Mouse (Mus musculus) right cerebral cortex, postnatal 14 days (tissue): Measurements from ENCODE around the gene Gm1113.

Experiments
- DNase-seq: peaks from one replicate; pipeline ENCODE4 v3.0.0; 2022

The Gm1113 gene

GRCm38 (mm10) chr9:35475394-35475793 lies 42.7 kb downstream of the Gm1113 start:
- DNase-seq: no peak

- no peak for DNase-seq
Observed at GRCm38 (mm10) chr9:35474104-35474724, 43.9 kb downstream of the Gm1113 start.

- no peak for DNase-seq
Observed at GRCm38 (mm10) chr9:35468913-35469312, 49.2 kb downstream of the Gm1113 start.

- no peak for DNase-seq
Observed at GRCm38 (mm10) chr9:35467264-35467817, 50.7 kb downstream of the Gm1113 start.

- DNase-seq: no peak
Observed at GRCm38 (mm10) chr9:35459594-35459993, 58.5 kb downstream of the Gm1113 start.
